Mouse (Mus musculus): ENCODE results near the gene Slc35f6. TPM values are rescaled to one million over a fixed set of nuclear protein-coding genes. Genes with fewer than 3 reads are reported as not detected.

Slc35f6 gene
- polyA plus RNA-seq, 1 experiment, result 36.9 TPM

DNA sequence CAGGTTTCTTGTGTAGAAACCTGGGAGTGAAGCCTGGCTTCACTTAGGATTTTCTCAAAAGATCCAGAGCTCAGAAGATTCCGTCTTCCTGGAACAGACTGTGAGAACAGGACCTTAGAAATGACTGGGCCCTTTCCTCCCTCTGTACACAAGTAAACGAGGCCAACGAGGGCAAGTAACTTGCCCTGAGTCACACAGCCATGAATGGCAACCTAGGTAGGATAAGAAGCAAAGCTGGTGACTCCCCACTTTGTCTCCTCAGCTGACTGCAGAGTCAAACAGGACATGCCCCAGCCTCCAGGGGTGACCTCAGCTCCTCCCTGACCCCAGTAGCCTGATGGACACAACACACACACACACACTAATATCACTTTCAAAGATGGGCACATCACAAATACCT, 22.4 kb upstream of the Slc35f6 start:
- TF ChIP-seq CTCF (IDR thresholded peaks at IDR 0.05; ENCODE audit: borderline replicate concordance, insufficient read depth, low read length) (no peak), POLR2A (IDR thresholded peaks at IDR 0.05; ENCODE audit: low read depth, low read length) (no peak)
- Histone ChIP-seq H3K4me1 (ENCODE audit: control insufficient read depth, insufficient read depth, low read length) (no peaks in the 10 kb centered on the region), H3K27ac (ENCODE audit: insufficient read depth, low read length) (no peak overlapping the region), H3K4me3 (ENCODE audit: insufficient read depth, low read length) (no peak overlapping the region)

DNA sequence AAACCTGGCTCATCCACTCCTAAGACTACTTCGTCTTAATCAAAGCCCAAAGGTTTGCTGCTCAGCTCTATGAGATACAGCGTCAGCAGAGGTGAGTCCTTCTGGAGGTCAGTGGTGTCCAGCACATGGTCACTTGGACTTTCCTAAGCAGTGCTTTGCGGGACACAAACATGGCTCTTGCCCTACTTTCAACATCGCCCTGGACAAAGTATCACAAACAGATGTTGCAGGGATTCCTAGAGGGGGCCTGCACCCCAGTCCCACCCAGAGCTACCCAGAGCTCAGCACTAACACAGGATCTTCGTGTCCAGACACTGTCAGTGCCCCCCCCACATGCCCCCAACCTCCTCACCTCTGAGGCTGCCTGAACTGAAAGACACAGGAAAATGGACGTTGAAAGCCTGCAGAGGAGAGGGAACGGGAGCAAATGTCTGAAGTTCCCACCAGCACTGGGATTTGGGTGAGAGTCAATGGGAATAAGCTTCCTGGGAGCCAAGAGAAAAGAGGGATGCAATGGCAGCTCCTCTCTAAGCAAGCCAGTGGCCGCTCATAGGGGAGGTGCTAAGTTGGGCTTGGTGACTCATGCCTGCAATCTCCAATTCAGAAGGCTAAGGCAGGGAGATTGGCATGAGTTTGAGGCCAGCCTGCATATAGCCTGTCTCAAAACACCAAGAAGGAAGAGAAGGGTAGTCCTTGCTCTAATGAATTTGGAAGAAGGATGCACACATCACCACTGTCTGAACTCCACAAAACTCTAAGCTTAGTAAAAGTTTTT, 21.2 kb upstream of the Slc35f6 start:
- H3K27ac ChIP-seq (ENCODE audit: insufficient read depth, low read length), result no peak overlapping the region
- H3K4me3 ChIP-seq (ENCODE audit: insufficient read depth, low read length), result no peak overlapping the region
- TF ChIP-seq CTCF (IDR thresholded peaks at IDR 0.05; ENCODE audit: borderline replicate concordance, insufficient read depth, low read length) (no peak), POLR2A (IDR thresholded peaks at IDR 0.05; ENCODE audit: low read depth, low read length) (no peak)
- H3K4me1 ChIP-seq (ENCODE audit: control insufficient read depth, insufficient read depth, low read length), result no peaks in the 10 kb centered on the region

DNA sequence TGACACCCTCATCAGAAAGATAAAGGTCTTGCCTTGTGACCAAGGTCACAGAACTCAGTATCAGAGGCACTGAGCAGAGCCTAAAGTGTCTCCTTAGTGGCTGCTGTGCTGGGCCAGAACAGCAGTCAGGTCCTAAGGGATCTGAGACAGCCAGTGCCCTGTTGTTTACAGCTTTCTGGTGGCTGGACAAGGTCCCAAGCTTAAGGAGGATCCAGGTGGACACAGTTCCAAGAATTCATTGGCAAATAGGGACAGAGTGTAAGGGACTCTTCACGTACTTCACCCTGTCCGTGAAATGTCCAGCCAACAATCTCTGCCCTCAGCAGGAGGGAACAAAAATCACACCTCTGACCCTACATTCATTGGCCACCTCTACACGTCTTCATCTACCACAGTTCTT, 19.2 kb upstream of the Slc35f6 start:
- Histone ChIP-seq H3K4me3 (ENCODE audit: insufficient read depth, low read length) (no peak overlapping the region), H3K27ac (ENCODE audit: insufficient read depth, low read length) (no peak overlapping the region), H3K4me1 (ENCODE audit: control insufficient read depth, insufficient read depth, low read length) (no peaks in the 10 kb centered on the region)
- no peak for TF ChIP-seq POLR2A (IDR thresholded peaks at IDR 0.05; ENCODE audit: low read depth, low read length)
- no peak for TF ChIP-seq CTCF (IDR thresholded peaks at IDR 0.05; ENCODE audit: borderline replicate concordance, insufficient read depth, low read length)

DNA sequence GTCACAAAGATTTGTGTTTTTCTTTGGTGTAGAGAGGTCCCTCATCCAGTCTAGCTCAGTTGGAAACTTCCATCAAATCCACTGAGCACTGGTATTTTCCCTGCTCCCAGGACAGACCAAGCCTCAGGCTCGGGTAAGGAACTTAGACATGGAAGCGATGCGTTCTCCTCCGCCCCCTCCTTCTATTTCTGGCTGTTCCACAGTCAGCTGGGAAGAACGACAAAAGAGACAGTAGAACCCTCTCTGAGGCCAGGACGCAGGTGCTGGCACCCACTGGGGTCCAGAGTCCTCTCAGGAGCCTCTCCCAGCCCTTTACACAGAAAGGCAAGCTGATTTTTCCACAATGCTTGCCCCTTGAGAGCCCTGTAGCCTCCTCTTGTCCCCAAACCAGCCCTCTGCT, 17.3 kb upstream of the Slc35f6 start:
- Histone ChIP-seq H3K4me1 (ENCODE audit: control insufficient read depth, insufficient read depth, low read length) (no peaks in the 10 kb centered on the region), H3K4me3 (ENCODE audit: insufficient read depth, low read length) (no peak overlapping the region), H3K27ac (ENCODE audit: insufficient read depth, low read length) (no peak overlapping the region)
- TF ChIP-seq POLR2A (IDR thresholded peaks at IDR 0.05; ENCODE audit: low read depth, low read length) (no peak), CTCF (IDR thresholded peaks at IDR 0.05; ENCODE audit: borderline replicate concordance, insufficient read depth, low read length) (no peak)

DNA sequence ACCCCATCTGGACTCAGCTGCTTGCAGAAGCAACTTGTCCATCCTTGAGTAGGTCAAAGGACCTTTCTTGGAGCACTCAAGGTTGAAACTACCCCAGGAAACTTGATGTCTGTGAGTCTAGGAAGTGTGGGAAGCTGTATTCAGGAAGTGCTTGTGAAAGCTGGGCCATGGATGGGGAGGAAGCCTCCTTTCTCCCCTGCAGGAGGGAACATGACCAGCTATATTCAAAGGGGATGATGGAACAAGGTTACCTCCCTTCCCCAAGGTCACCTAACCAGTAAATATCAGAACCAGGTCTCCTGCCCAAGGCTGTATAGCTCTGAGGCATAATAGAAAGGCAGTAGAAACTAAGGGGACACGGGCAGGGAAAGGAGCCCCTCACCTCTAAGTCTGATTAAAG, 15.6 kb upstream of the Slc35f6 start:
- Histone ChIP-seq H3K4me3 (ENCODE audit: insufficient read depth, low read length) (no peak overlapping the region), H3K4me1 (ENCODE audit: control insufficient read depth, insufficient read depth, low read length) (no peaks in the 10 kb centered on the region), H3K27ac (ENCODE audit: insufficient read depth, low read length) (no peak overlapping the region)
- no peak for TF ChIP-seq POLR2A (IDR thresholded peaks at IDR 0.05; ENCODE audit: low read depth, low read length)
- no peak for TF ChIP-seq CTCF (IDR thresholded peaks at IDR 0.05; ENCODE audit: borderline replicate concordance, insufficient read depth, low read length)

DNA sequence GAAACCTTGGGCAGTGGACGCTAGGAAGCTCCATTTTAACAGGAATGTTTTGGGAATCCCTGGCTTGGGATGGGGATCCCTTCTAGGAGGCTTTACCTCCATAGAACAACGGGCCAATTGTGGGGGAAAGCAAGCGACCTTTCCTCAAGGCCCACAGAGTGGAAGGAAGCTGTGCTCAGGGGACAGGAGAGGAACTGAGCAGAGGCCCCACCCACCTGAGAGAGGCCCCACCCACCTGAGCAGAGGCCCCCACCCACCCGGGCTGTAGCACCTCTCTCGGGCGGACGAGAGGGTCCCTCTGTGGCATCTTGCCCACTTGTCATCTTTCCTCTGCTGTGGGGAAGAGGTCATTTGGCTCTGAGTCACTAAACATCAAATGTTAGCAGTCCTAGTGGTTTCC, 10.7 kb upstream of the Slc35f6 start:
- TF ChIP-seq POLR2A (IDR thresholded peaks at IDR 0.05; ENCODE audit: low read depth, low read length) (no peak), CTCF (IDR thresholded peaks at IDR 0.05; ENCODE audit: borderline replicate concordance, insufficient read depth, low read length) (no peak)
- H3K4me3 ChIP-seq (ENCODE audit: insufficient read depth, low read length), result no peak overlapping the region
- H3K27ac ChIP-seq (ENCODE audit: insufficient read depth, low read length), result no peak overlapping the region
- H3K4me1 ChIP-seq (ENCODE audit: control insufficient read depth, insufficient read depth, low read length), result no peaks in the 10 kb centered on the region

DNA sequence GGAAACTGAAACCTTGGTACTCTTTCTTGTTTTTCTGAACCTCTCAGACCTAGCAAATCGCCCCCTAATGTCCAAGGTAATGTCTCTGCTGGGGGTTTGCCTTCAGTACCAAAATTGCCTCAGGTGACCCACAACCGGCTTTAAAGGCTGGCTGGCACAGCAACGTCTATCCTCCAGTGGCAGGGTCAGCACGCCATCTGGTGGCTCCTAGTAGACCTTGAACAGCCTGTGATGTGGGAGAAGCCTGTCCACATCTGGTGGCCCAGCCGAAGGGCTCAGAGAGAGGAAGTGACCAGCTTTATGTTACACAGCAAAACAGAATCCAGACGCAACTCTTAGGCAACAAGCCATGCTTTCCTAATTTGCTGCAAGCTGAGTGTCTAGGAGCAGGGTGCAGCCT, 9.7 kb upstream of the Slc35f6 start:
- no peak overlapping the region for H3K27ac ChIP-seq (ENCODE audit: insufficient read depth, low read length)
- H3K4me1 ChIP-seq (ENCODE audit: control insufficient read depth, insufficient read depth, low read length), result no peaks in the 10 kb centered on the region; the same call in 1 of the 2 replicates
- no peak overlapping the region for H3K4me3 ChIP-seq (ENCODE audit: insufficient read depth, low read length)
- peak; percentile 77 for TF ChIP-seq CTCF (IDR thresholded peaks at IDR 0.05; ENCODE audit: borderline replicate concordance, insufficient read depth, low read length)
- TF ChIP-seq POLR2A (IDR thresholded peaks at IDR 0.05; ENCODE audit: low read depth, low read length), result no peak

DNA sequence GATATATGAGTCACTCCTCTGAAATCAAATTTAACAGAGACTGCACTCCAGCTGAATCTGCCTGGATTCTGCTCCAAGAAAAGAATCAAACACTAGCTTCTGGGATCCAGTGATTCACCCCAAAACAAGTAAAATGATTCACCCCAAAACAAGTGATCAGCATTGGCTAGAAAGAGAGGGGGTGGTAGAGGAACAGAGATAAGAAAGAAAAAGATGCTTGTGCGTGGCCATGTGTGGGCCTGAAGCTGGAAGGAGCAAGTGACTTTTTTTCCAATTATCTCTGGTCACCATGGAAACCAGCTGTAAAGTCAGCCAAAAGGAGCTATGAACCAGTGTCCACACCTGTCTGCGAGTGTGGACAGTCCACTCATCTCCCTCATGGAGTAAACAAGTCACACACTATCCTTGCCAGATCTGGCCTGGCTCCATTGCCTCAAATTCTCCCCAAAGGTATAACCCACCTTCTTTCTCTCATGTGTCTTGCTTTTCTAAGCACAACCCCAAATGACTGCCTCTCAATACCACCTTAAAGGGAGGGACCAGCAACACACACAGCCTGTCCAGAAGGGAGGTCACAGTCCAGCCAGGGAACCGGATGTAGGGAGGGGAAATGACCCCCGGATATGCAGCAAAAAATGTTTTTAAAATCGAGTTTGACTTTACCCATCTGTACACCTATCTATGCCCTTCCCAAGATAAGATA, 4.1 kb upstream of the Slc35f6 start:
- Histone ChIP-seq H3K4me3 (ENCODE audit: insufficient read depth, low read length) (no peak overlapping the region), H3K27ac (ENCODE audit: insufficient read depth, low read length) (no peak overlapping the region), H3K4me1 (ENCODE audit: control insufficient read depth, insufficient read depth, low read length) (peaks cover 4% of the 10 kb centered on the region; the same call in 1 of the 2 replicates)
- TF ChIP-seq POLR2A (IDR thresholded peaks at IDR 0.05; ENCODE audit: low read depth, low read length) (no peak), CTCF (IDR thresholded peaks at IDR 0.05; ENCODE audit: borderline replicate concordance, insufficient read depth, low read length) (no peak)

DNA sequence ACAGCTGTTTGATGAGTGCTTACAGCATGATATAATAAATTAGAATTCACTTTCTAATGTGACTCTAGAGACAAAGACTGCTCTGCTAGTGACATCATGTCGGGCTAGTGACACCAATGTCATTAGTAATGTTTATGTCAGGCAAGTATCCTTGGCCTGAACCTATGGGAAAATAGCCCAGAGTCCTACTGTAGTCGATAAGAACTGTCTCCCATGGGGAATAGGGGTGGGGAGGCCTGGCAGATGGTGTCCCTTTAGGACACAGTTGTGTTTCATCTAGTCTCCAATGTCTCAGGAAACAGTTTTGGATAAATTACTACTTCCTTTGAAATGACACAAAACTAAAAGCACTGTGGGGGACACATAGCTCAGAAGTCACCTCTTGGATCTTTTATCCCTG, 1.7 kb upstream of the Slc35f6 start:
- no peak overlapping the region for H3K4me3 ChIP-seq (ENCODE audit: insufficient read depth, low read length)
- TF ChIP-seq POLR2A (IDR thresholded peaks at IDR 0.05; ENCODE audit: low read depth, low read length), result no peak
- TF ChIP-seq CTCF (IDR thresholded peaks at IDR 0.05; ENCODE audit: borderline replicate concordance, insufficient read depth, low read length), result no peak
- H3K4me1 ChIP-seq (ENCODE audit: control insufficient read depth, insufficient read depth, low read length), result peaks cover 10% of the 10 kb centered on the region
- H3K27ac ChIP-seq (ENCODE audit: insufficient read depth, low read length), result no peak overlapping the region

DNA sequence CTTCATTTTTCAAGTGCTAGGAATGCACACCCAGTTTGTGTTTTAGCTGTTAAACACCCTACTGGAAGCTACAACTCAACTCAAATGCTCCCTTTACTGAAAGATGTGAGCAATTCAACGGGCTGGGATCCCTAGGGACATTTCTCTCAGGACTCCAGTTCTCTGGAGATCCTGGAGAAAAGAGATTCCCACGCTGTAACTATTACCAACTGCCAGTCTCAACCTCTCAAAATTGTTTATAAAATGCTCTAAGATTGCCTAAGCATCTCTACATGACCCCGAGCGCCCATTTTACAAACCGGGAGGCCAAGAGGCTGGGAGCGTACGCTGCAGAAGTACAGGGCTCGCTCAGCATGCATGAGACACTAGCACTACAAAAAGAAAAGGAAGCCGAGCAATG, 337 bp upstream of the Slc35f6 start:
- Histone ChIP-seq H3K27ac (ENCODE audit: insufficient read depth, low read length) (peak overlapping the region; percentile 91), H3K4me3 (ENCODE audit: insufficient read depth, low read length) (peak overlapping the region; percentile 91), H3K4me1 (ENCODE audit: control insufficient read depth, insufficient read depth, low read length) (peaks cover 10% of the 10 kb centered on the region)
- TF ChIP-seq POLR2A (IDR thresholded peaks at IDR 0.05; ENCODE audit: low read depth, low read length), result no peak
- TF ChIP-seq CTCF (IDR thresholded peaks at IDR 0.05; ENCODE audit: borderline replicate concordance, insufficient read depth, low read length), result no peak

Measured in embryonic fibroblast, embryonic 13.5 days (primary cell).